Mouse (Mus musculus): ENCODE data around the gene Ugp2. TPM values are rescaled to one million over a fixed set of nuclear protein-coding genes. Genes with fewer than 3 reads are reported as not detected.

Ugp2 gene
- polyA plus RNA-seq, 1 experiment from 2014 or later = 53.7 TPM

DNA sequence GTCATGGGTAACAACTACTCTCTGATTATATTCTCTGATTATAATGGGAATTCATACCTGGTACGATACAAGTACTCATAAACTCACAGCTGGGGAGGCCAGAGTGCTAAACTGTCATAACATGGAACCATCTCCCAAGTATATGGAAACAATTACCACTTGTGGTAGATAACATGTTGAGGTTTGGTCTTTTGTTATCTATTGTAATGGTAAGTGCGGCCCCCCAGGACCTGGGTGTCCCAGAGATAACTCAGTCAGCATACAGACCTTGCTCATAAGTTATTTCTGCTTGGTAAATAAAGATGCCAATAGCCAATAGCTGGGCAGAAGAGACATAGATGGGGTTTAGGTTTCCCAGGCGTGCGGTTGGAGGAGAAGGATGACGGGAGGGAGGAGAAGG lies 27.5 kb downstream of the Ugp2 start:
- no peak overlapping the region for H3K4me2 ChIP-seq (ENCODE audit: low read length)
- H3K4me1 ChIP-seq (replicated peaks; ENCODE audit: control insufficient read depth, insufficient read depth, low read length) = no peaks in the 10 kb centered on the region
- H3K9me3 ChIP-seq (ENCODE audit: control insufficient read depth, low read length) = no peaks in the 10 kb centered on the region
- no peaks in the 10 kb centered on the region for H3K36me3 ChIP-seq (ENCODE audit: control insufficient read depth, insufficient read depth)
- H3K4me3 ChIP-seq (replicated peaks; ENCODE audit: low read length) = no peak overlapping the region
- ATAC-seq = no peak
- WGBS = 93% methylated on average over 5 of the region's 5 CpGs
- H3K9ac ChIP-seq (replicated peaks; ENCODE audit: low read depth, low read length) = no peak overlapping the region
- H3K27me3 ChIP-seq (replicated peaks; ENCODE audit: control insufficient read depth, insufficient read depth, low read length) = no peaks in the 10 kb centered on the region
- H3K27ac ChIP-seq (ENCODE audit: low read length) = no peak overlapping the region

GRCm38 (mm10) chr11:21339088-21339487 lies 31.9 kb downstream of the Ugp2 start:
- H3K4me1 ChIP-seq (replicated peaks; ENCODE audit: control insufficient read depth, insufficient read depth, low read length) = no peaks in the 10 kb centered on the region
- no peak overlapping the region for H3K9ac ChIP-seq (replicated peaks; ENCODE audit: low read depth, low read length)
- no peaks in the 10 kb centered on the region for H3K27me3 ChIP-seq (replicated peaks; ENCODE audit: control insufficient read depth, insufficient read depth, low read length)
- 88% methylated on average over 4 of the region's 4 CpGs for WGBS
- H3K27ac ChIP-seq (ENCODE audit: low read length) = no peak overlapping the region
- no peak overlapping the region for H3K4me2 ChIP-seq (ENCODE audit: low read length)
- no peaks in the 10 kb centered on the region for H3K36me3 ChIP-seq (ENCODE audit: control insufficient read depth, insufficient read depth)
- no peak for ATAC-seq
- no peaks in the 10 kb centered on the region for H3K9me3 ChIP-seq (ENCODE audit: control insufficient read depth, low read length)
- no peak overlapping the region for H3K4me3 ChIP-seq (replicated peaks; ENCODE audit: low read length)

- no peaks in the 10 kb centered on the region for H3K27me3 ChIP-seq (replicated peaks; ENCODE audit: control insufficient read depth, insufficient read depth, low read length)
- no peaks in the 10 kb centered on the region for H3K4me1 ChIP-seq (replicated peaks; ENCODE audit: control insufficient read depth, insufficient read depth, low read length)
- H3K9me3 ChIP-seq (ENCODE audit: control insufficient read depth, low read length) = no peaks in the 10 kb centered on the region
- H3K36me3 ChIP-seq (ENCODE audit: control insufficient read depth, insufficient read depth) = no peaks in the 10 kb centered on the region
- no peak overlapping the region for H3K27ac ChIP-seq (ENCODE audit: low read length)
- no peak overlapping the region for H3K4me3 ChIP-seq (replicated peaks; ENCODE audit: low read length)
- H3K4me2 ChIP-seq (ENCODE audit: low read length) = no peak overlapping the region
- no peak overlapping the region for H3K9ac ChIP-seq (replicated peaks; ENCODE audit: low read depth, low read length)
- no peak for ATAC-seq
- 93% methylated on average over 1 of the region's 1 CpGs for WGBS
These were observed 33.1 kb downstream of the Ugp2 start for GRCm38 (mm10) chr11:21337855-21338254.

DNA sequence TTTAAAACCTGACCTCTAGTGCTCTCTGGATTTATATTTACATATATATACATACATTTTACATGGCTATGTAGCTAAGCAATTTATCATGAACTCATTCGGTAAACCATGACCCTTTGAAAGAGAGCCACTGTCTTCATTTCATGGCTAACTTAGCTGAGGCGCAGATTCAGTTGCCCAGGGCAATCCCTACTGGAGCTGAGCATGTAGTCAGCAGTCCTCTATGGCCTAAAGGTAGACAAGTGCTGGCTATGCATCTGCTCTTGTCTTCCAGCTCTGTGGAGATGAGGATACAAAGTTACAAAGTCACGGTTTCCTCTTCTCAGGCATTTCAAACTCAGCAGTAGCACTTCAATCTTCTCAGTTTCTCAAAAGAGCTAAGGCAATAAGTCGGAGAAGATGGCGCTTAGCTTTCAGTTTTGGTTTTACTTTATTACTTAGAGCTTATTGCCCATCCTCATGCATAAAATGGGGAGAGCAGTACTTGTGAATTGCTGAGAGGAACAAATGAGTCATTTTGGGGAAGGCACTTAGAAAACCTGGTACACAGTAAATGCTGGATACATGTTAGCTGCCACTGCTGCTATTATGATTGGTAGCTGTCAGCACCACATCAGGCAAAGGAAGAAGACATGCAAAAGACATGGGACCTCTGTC lies 38.2 kb downstream of the Ugp2 start:
- Histone ChIP-seq H3K9ac (replicated peaks; ENCODE audit: low read depth, low read length) (no peak overlapping the region), H3K4me2 (ENCODE audit: low read length) (no peak overlapping the region), H3K4me3 (replicated peaks; ENCODE audit: low read length) (no peak overlapping the region), H3K27me3 (replicated peaks; ENCODE audit: control insufficient read depth, insufficient read depth, low read length) (no peaks in the 10 kb centered on the region), H3K36me3 (ENCODE audit: control insufficient read depth, insufficient read depth) (peaks cover 7% of the 10 kb centered on the region), H3K27ac (ENCODE audit: low read length) (no peak overlapping the region), H3K4me1 (replicated peaks; ENCODE audit: control insufficient read depth, insufficient read depth, low read length) (no peaks in the 10 kb centered on the region), H3K9me3 (ENCODE audit: control insufficient read depth, low read length) (no peaks in the 10 kb centered on the region)
- 96% methylated on average over 5 of the region's 5 CpGs for WGBS
- ATAC-seq = no peak

DNA sequence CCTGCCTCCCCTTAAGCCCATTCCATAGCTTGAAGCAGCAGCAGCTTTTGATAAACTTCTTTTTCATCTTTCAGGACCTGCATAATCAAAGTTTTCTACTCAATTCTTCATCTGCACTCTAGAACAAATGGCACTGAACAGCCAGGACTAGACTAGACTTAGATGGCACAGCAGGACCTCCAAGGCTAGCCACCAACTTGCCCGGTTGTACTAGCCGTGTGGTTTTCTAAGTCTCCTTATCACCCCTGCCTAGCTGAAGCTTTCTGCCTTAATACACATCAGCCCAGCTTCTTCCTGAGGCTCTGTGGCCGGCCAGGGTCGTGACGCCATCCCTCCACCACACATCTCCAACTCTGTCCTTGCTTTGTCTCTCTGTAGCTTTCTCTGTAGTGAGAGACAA lies 42.9 kb downstream of the Ugp2 start:
- H3K4me3 ChIP-seq (replicated peaks; ENCODE audit: low read length) = no peak overlapping the region
- H3K27me3 ChIP-seq (replicated peaks; ENCODE audit: control insufficient read depth, insufficient read depth, low read length) = no peaks in the 10 kb centered on the region
- no peaks in the 10 kb centered on the region for H3K4me1 ChIP-seq (replicated peaks; ENCODE audit: control insufficient read depth, insufficient read depth, low read length)
- WGBS = 91% methylated on average over 5 of the region's 5 CpGs
- ATAC-seq = no peak
- H3K9ac ChIP-seq (replicated peaks; ENCODE audit: low read depth, low read length) = no peak overlapping the region
- peaks cover 7% of the 10 kb centered on the region for H3K36me3 ChIP-seq (ENCODE audit: control insufficient read depth, insufficient read depth)
- no peaks in the 10 kb centered on the region for H3K9me3 ChIP-seq (ENCODE audit: control insufficient read depth, low read length)
- no peak overlapping the region for H3K27ac ChIP-seq (ENCODE audit: low read length)
- no peak overlapping the region for H3K4me2 ChIP-seq (ENCODE audit: low read length)

- Histone ChIP-seq H3K36me3 (ENCODE audit: control insufficient read depth, insufficient read depth) (peaks cover 7% of the 10 kb centered on the region), H3K4me2 (ENCODE audit: low read length) (no peak overlapping the region), H3K27me3 (replicated peaks; ENCODE audit: control insufficient read depth, insufficient read depth, low read length) (no peaks in the 10 kb centered on the region), H3K9me3 (ENCODE audit: control insufficient read depth, low read length) (no peaks in the 10 kb centered on the region), H3K27ac (ENCODE audit: low read length) (no peak overlapping the region), H3K4me3 (replicated peaks; ENCODE audit: low read length) (no peak overlapping the region), H3K4me1 (replicated peaks; ENCODE audit: control insufficient read depth, insufficient read depth, low read length) (no peaks in the 10 kb centered on the region), H3K9ac (replicated peaks; ENCODE audit: low read depth, low read length) (no peak overlapping the region)
- ATAC-seq = no peak
- 89% methylated on average over 5 of the region's 5 CpGs for WGBS
These were observed 43.5 kb downstream of the Ugp2 start for GRCm38 (mm10) chr11:21327486-21327885.

- Histone ChIP-seq H3K27ac (ENCODE audit: low read length) (no peak overlapping the region), H3K27me3 (replicated peaks; ENCODE audit: control insufficient read depth, insufficient read depth, low read length) (no peaks in the 10 kb centered on the region), H3K4me2 (ENCODE audit: low read length) (no peak overlapping the region), H3K36me3 (ENCODE audit: control insufficient read depth, insufficient read depth) (peaks cover 7% of the 10 kb centered on the region), H3K4me1 (replicated peaks; ENCODE audit: control insufficient read depth, insufficient read depth, low read length) (no peaks in the 10 kb centered on the region), H3K9me3 (ENCODE audit: control insufficient read depth, low read length) (no peaks in the 10 kb centered on the region), H3K9ac (replicated peaks; ENCODE audit: low read depth, low read length) (no peak overlapping the region), H3K4me3 (replicated peaks; ENCODE audit: low read length) (no peak overlapping the region)
- no peak for ATAC-seq
- WGBS = 80% methylated on average over 2 of the region's 2 CpGs
These were observed 44.2 kb downstream of the Ugp2 start for GRCm38 (mm10) chr11:21326770-21327169.

DNA sequence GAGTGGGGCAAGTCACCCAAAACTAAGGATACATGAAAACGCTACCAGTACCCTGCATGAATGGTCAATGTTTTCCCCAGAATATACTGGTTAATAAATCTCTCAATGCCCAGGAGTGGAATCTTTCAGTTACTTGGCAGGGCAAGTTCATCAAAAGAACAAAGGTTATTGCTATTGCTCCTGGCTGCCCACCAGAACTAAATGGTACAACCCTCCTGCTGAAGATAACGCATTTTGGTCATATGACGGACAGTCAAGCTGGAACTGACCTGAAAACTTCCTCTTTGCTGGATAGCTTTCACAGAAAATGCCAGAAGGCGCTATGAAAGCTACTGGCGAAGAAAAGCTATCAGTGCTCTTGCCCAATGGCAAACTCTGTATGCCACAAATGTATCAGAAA lies 45.2 kb downstream of the Ugp2 start:
- no peak overlapping the region for H3K4me2 ChIP-seq (ENCODE audit: low read length)
- no peaks in the 10 kb centered on the region for H3K4me1 ChIP-seq (replicated peaks; ENCODE audit: control insufficient read depth, insufficient read depth, low read length)
- no peak overlapping the region for H3K4me3 ChIP-seq (replicated peaks; ENCODE audit: low read length)
- H3K27me3 ChIP-seq (replicated peaks; ENCODE audit: control insufficient read depth, insufficient read depth, low read length) = no peaks in the 10 kb centered on the region
- ATAC-seq = no peak
- H3K27ac ChIP-seq (ENCODE audit: low read length) = no peak overlapping the region
- peaks cover 10% of the 10 kb centered on the region for H3K36me3 ChIP-seq (ENCODE audit: control insufficient read depth, insufficient read depth)
- WGBS = 87% methylated on average over 5 of the region's 5 CpGs
- no peak overlapping the region for H3K9ac ChIP-seq (replicated peaks; ENCODE audit: low read depth, low read length)
- no peaks in the 10 kb centered on the region for H3K9me3 ChIP-seq (ENCODE audit: control insufficient read depth, low read length)

DNA sequence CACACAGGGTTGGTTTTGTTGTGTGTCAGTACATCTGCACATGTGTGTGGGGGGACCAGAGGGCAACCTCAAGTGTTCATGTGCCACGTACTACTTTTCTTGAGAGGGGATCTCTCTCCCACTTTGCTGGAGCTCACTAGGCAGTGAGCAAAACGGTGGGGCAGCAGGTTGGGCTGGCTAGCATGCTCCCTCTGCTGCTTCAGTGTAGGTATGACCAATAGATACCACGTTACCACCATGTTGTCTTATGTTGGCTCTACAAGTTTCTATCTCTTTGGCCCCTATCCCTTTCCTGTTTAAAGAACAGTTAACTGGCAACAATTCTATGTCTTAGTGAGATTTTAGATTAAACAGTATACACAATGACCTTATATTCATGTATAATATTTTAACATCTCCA lies 48.7 kb downstream of the Ugp2 start:
- 81% methylated on average over 3 of the region's 3 CpGs for WGBS
- no peaks in the 10 kb centered on the region for H3K27me3 ChIP-seq (replicated peaks; ENCODE audit: control insufficient read depth, insufficient read depth, low read length)
- H3K4me2 ChIP-seq (ENCODE audit: low read length) = no peak overlapping the region
- no peak overlapping the region for H3K9ac ChIP-seq (replicated peaks; ENCODE audit: low read depth, low read length)
- peaks cover 3% of the 10 kb centered on the region for H3K36me3 ChIP-seq (ENCODE audit: control insufficient read depth, insufficient read depth)
- no peaks in the 10 kb centered on the region for H3K4me1 ChIP-seq (replicated peaks; ENCODE audit: control insufficient read depth, insufficient read depth, low read length)
- no peak overlapping the region for H3K27ac ChIP-seq (ENCODE audit: low read length)
- no peak overlapping the region for H3K4me3 ChIP-seq (replicated peaks; ENCODE audit: low read length)
- H3K9me3 ChIP-seq (ENCODE audit: control insufficient read depth, low read length) = no peaks in the 10 kb centered on the region
- ATAC-seq = no peak

GRCm38 (mm10) chr11:21321577-21321976 lies 49.4 kb downstream of the Ugp2 start:
- H3K27me3 ChIP-seq (replicated peaks; ENCODE audit: control insufficient read depth, insufficient read depth, low read length) = no peaks in the 10 kb centered on the region
- H3K36me3 ChIP-seq (ENCODE audit: control insufficient read depth, insufficient read depth) = peaks cover 3% of the 10 kb centered on the region
- no peaks in the 10 kb centered on the region for H3K9me3 ChIP-seq (ENCODE audit: control insufficient read depth, low read length)
- no peak overlapping the region for H3K4me3 ChIP-seq (replicated peaks; ENCODE audit: low read length)
- no peaks in the 10 kb centered on the region for H3K4me1 ChIP-seq (replicated peaks; ENCODE audit: control insufficient read depth, insufficient read depth, low read length)
- no peak overlapping the region for H3K4me2 ChIP-seq (ENCODE audit: low read length)
- no peak for ATAC-seq
- H3K9ac ChIP-seq (replicated peaks; ENCODE audit: low read depth, low read length) = no peak overlapping the region
- WGBS = 90% methylated on average over 3 of the region's 3 CpGs
- H3K27ac ChIP-seq (ENCODE audit: low read length) = no peak overlapping the region
